Mouse (Mus musculus) erythroblast, embryonic 14.5 days (primary cell): ENCODE measurements around the gene Hist1h4d.

ENCODE experiments used
- GATA1 ChIP-seq: IDR thresholded peaks from 2 replicates; pipeline ENCODE4 v1.6.1; 2012; ENCODE audit warnings: low read length, inconsistent platforms, mixed read lengths
- TAL1 ChIP-seq: IDR thresholded peaks from 3 replicates; pipeline ENCODE4 v1.6.1; 2012; ENCODE audit warnings: low read length, inconsistent platforms, mixed read lengths

DNA sequence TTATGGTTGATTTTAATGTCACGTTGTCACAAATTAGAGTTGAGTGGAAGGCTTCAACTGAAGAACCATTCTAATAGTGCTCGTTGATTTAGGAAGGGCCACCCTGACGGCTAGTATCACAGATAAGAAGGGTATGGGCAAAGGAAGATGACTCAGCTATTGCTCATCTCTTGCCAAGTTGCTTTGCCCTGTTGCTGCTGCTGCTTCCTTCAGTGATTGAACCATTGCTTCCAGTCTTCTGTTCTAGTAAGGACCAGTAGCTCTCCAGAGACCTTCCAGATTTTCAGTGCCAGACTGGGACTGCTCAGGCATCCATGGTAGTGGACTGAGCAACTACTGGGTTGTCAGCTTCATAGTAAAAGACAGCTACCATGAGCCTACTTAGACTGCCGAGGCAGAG is 27.8 kb downstream of the Hist1h4d start:
- TF ChIP-seq GATA1 (peak; percentile 56; the same call in 1 of the 2 replicates), TAL1 (no peak)
